Mouse (Mus musculus) cerebellum, adult 11 months (tissue): ENCODE data around the gene Dnajc1.

Experiments
- DNase-seq: peaks from one replicate; pipeline ENCODE4 v3.0.0; 2022

Dnajc1 gene

GRCm38 (mm10) chr2:18285175-18285574, 107.5 kb downstream of the Dnajc1 start:
- DNase-seq: no peak

- no peak for DNase-seq
Observed at GRCm38 (mm10) chr2:18265736-18266135, 126.9 kb downstream of the Dnajc1 start.

GRCm38 (mm10) chr2:18264579-18264978, 128.1 kb downstream of the Dnajc1 start:
- DNase-seq: no peak

- no peak for DNase-seq
Observed at GRCm38 (mm10) chr2:18262298-18262697, 130.3 kb downstream of the Dnajc1 start.

- no peak for DNase-seq
Observed at GRCm38 (mm10) chr2:18249224-18249623, 143.4 kb downstream of the Dnajc1 start.

GRCm38 (mm10) chr2:18235524-18235923, 157.1 kb downstream of the Dnajc1 start:
- no peak for DNase-seq

GRCm38 (mm10) chr2:18232883-18233567, 159.6 kb downstream of the Dnajc1 start:
- no peak for DNase-seq

- no peak for DNase-seq
Observed at GRCm38 (mm10) chr2:18231143-18231542, 161.5 kb downstream of the Dnajc1 start.

GRCm38 (mm10) chr2:18229279-18229678, 163.4 kb downstream of the Dnajc1 start:
- no peak for DNase-seq

GRCm38 (mm10) chr2:18228486-18229062, 164.1 kb downstream of the Dnajc1 start:
- no peak for DNase-seq

- DNase-seq: no peak
Observed at GRCm38 (mm10) chr2:18219569-18219968, 173.1 kb downstream of the Dnajc1 start.

GRCm38 (mm10) chr2:18219136-18219535, 173.5 kb downstream of the Dnajc1 start:
- DNase-seq: no peak

GRCm38 (mm10) chr2:18218500-18218899, 174.1 kb downstream of the Dnajc1 start:
- peak; percentile 51 for DNase-seq

- DNase-seq: peak; percentile 91
Observed at GRCm38 (mm10) chr2:18217867-18218266, 174.8 kb downstream of the Dnajc1 start.

GRCm38 (mm10) chr2:18214031-18214430, 178.6 kb downstream of the Dnajc1 start:
- DNase-seq: no peak

GRCm38 (mm10) chr2:18209948-18210347, 182.7 kb downstream of the Dnajc1 start:
- DNase-seq: no peak

GRCm38 (mm10) chr2:18209211-18209823, 183.3 kb downstream of the Dnajc1 start:
- DNase-seq: peak; percentile 48

GRCm38 (mm10) chr2:18208578-18208977, 184.1 kb downstream of the Dnajc1 start:
- DNase-seq: no peak

- DNase-seq: no peak
Observed at GRCm38 (mm10) chr2:18206811-18207210, 185.8 kb downstream of the Dnajc1 start.

GRCm38 (mm10) chr2:18205118-18205517, 187.5 kb downstream of the Dnajc1 start:
- DNase-seq: no peak

GRCm38 (mm10) chr2:18202923-18203322, 189.7 kb downstream of the Dnajc1 start:
- DNase-seq: no peak

- no peak for DNase-seq
Observed at GRCm38 (mm10) chr2:18201820-18202462, 190.7 kb downstream of the Dnajc1 start.

GRCm38 (mm10) chr2:18195691-18196396, 196.8 kb downstream of the Dnajc1 start:
- no peak for DNase-seq
